Mouse (Mus musculus): Measurements from ENCODE around the gene Slc30a7. TPM values are rescaled to one million over a fixed set of nuclear protein-coding genes. Genes with fewer than 3 reads are reported as not detected.

Slc30a7 gene
- total and polyA plus RNA-seq, 3 experiments = 15.0 to 38.9 (median 25.3) TPM

DNA sequence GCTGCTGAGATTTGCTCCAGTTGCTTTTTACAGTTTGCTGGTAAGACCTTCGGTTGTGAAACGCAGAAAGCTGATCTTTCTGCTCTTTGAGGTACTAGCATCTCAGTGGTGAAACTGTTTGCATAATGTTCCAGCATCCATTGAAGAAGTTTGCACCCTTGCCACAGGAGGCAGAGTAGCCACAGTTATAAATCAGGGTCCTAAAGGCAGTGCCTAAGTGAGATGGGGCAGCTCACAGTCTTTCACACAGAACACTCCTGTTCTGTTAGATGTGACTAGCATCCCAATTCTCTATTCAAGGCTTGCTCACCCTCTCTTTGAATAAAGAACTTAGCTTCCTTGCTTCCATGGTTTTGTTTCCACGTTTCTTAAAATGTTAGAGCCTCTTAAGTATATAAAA, 102.1 kb downstream of the Slc30a7 start:
- H3K36me3 ChIP-seq (replicated peaks in 1 of 2; ENCODE audit: control insufficient read depth in 1 of 2, insufficient read depth in 1 of 2, low read length in 1 of 2) = peaks cover 39 to 62% of the 10 kb centered on the region in 2 experiments

DNA sequence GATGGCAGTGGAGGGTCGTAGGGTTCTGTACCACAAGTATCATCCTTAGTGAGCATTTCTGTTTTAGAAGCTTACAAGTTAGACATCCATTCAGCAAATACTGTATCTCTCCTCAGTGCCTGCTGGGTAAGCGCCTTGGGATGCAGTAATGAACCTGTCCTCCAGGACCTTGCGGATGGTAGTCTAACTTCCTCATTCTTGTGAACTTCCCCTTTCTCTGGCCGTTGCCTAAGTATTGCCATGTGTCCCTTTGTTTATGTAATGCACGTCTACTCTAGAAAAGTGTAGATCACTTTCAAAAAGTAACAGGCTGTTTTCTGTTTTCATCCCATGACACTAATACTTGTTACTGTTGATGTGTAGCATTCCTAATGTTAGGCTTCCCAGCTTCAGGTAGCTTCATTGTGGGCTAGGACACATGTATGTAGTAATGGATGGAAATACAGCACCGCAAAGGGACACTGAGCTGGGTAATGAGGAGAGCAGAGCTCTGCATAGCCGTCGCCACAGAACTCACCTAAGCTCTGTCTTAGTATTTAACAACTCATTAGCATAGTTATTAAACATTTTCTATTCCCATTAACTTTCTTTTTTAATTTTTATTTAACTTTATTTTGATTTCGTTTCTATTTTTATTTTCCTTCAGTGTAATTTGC, 104.8 kb downstream of the Slc30a7 start:
- peaks cover 42 to 79% of the 10 kb centered on the region in 2 experiments for H3K36me3 ChIP-seq (replicated peaks in 1 of 2; ENCODE audit: control insufficient read depth in 1 of 2, insufficient read depth in 1 of 2, low read length in 1 of 2)
- dilution Hi-C loops (cut with MboI; ENCODE audit: extremely low pct_ligation_motif_present, extremely low pct_unique_long_range_greater_than_20kb, low sequenced_read_pairs) = no loop called here
- in situ Hi-C loops (cut with MboI; ENCODE audit: low pct_ligation_motif_present, low pct_unique_long_range_greater_than_20kb, low sequenced_read_pairs) = no loop called here
- H3K4me1 ChIP-seq (ENCODE audit: control insufficient read depth in 1 of 2, insufficient read depth in 2 of 2) = peaks cover 0 to 21% of the 10 kb centered on the region in 2 experiments; a peak in 2 of 4 replicates
- peaks cover 3% of the 10 kb centered on the region for H3K9me3 ChIP-seq (replicated peaks; ENCODE audit: low read length)
- no peak overlapping the region for H3K4me3 ChIP-seq (replicated peaks in 1 of 3; ENCODE audit: low read depth in 2 of 3, low read length in 2 of 3, poor library complexity in 1 of 3)
- H3K79me2 ChIP-seq (replicated peaks; ENCODE audit: control insufficient read depth, extremely low read depth, insufficient read depth, poor library complexity, severe bottlenecking) = no peaks in the 10 kb centered on the region; the same call in 1 of the 2 replicates
- no peak overlapping the region for H3K27ac ChIP-seq (ENCODE audit: insufficient read depth, low read depth)
- no peaks in the 10 kb centered on the region for H3K27me3 ChIP-seq (replicated peaks)
- peak; percentile 83 for DNase-seq (ENCODE audit: extremely low read depth)
- TF ChIP-seq ELF1 (IDR thresholded peaks at IDR 0.05; ENCODE audit: low read depth, low read length) = 0 out of 2 replicates have a peak, but pooled peaks have one; percentile 28
- no peak for TF ChIP-seq CHD2 (IDR thresholded peaks at IDR 0.05; ENCODE audit: low read length)
- no peak for TF ChIP-seq MAZ (IDR thresholded peaks at IDR 0.05; ENCODE audit: low read depth, low read length)
- peak; percentile 38; the same call in 1 of the 2 replicates for TF ChIP-seq EP300 (IDR thresholded peaks at IDR 0.05; ENCODE audit: low read length)
- peak; percentile 65; the same call in 1 of the 2 replicates for TF ChIP-seq MAX (IDR thresholded peaks at IDR 0.05; ENCODE audit: low read length)
- peak; percentile 46; the same call in 1 of the 2 replicates for TF ChIP-seq MYC (IDR thresholded peaks at IDR 0.05; ENCODE audit: low read depth, low read length)
- 0 out of 4 replicates have a peak, but pooled peaks of 1 of the 2 experiments have one; percentile 7 for TF ChIP-seq CTCF (conservative IDR thresholded peaks at IDR 0.05 in 1 of 2, IDR thresholded peaks at IDR 0.05 in 1 of 2; ENCODE audit: low read depth in 2 of 2, low read length in 2 of 2)
- H3K9ac ChIP-seq (ENCODE audit: insufficient read depth, low read depth) = no peak overlapping the region
- H3K4me2 ChIP-seq (ENCODE audit: insufficient read depth, low read depth, poor library complexity, severe bottlenecking) = no peak overlapping the region

More for the DNA sequence above, 102.1 kb downstream of the Slc30a7 start:
- peaks cover 0 to 21% of the 10 kb centered on the region in 2 experiments; a peak in 2 of 4 replicates for H3K4me1 ChIP-seq (ENCODE audit: control insufficient read depth in 1 of 2, insufficient read depth in 2 of 2)
- no peak overlapping the region for H3K4me2 ChIP-seq (ENCODE audit: insufficient read depth, low read depth, poor library complexity, severe bottlenecking)
- TF ChIP-seq NELFE (IDR thresholded peaks at IDR 0.05; ENCODE audit: low read depth, low read length) = no peak
- TF ChIP-seq SMC3 (IDR thresholded peaks at IDR 0.05; ENCODE audit: low read depth, low read length) = no peak
- no peak for TF ChIP-seq BHLHE40 (IDR thresholded peaks at IDR 0.05; ENCODE audit: low read depth, low read length)
- TF ChIP-seq E2F4 (IDR thresholded peaks at IDR 0.05; ENCODE audit: insufficient replicate concordance, low read depth, low read length) = no peak
- TF ChIP-seq ZKSCAN1 (IDR thresholded peaks at IDR 0.05; ENCODE audit: borderline replicate concordance, low read depth, low read length) = no peak
- no peak for TF ChIP-seq RAD21 (IDR thresholded peaks at IDR 0.05; ENCODE audit: low read depth, low read length)
- H3K9me3 ChIP-seq (replicated peaks; ENCODE audit: low read length) = peaks cover 3% of the 10 kb centered on the region
- H3K79me2 ChIP-seq (replicated peaks; ENCODE audit: control insufficient read depth, extremely low read depth, insufficient read depth, poor library complexity, severe bottlenecking) = no peaks in the 10 kb centered on the region
- H3K27me3 ChIP-seq (replicated peaks) = no peaks in the 10 kb centered on the region
- no peak overlapping the region for H3K4me3 ChIP-seq (replicated peaks in 1 of 3; ENCODE audit: low read depth in 2 of 3, low read length in 2 of 3, poor library complexity in 1 of 3)
- H3K9ac ChIP-seq (ENCODE audit: insufficient read depth, low read depth) = no peak overlapping the region
- in situ Hi-C loops (cut with MboI; ENCODE audit: low pct_ligation_motif_present, low pct_unique_long_range_greater_than_20kb, low sequenced_read_pairs) = no loop called here
- H3K27ac ChIP-seq (ENCODE audit: insufficient read depth, low read depth) = no peak overlapping the region
- dilution Hi-C loops (cut with MboI; ENCODE audit: extremely low pct_ligation_motif_present, extremely low pct_unique_long_range_greater_than_20kb, low sequenced_read_pairs) = no loop called here
- DNase-seq (ENCODE audit: extremely low read depth) = no peak
